Mouse (Mus musculus): Measurements from ENCODE around the gene Ank3.

Ank3 gene

GRCm38 (mm10) chr10:69548771-69549170 is 150.2 kb downstream of the Ank3 start:
- in situ Hi-C loops (cut with MboI; ENCODE audit: low pct_unique_long_range_greater_than_20kb in 1 of 2, low sequenced_read_pairs in 2 of 2, unreplicated experiment in 1 of 2) = no loop called here

- in situ Hi-C loops (cut with MboI; ENCODE audit: low pct_unique_long_range_greater_than_20kb in 1 of 2, low sequenced_read_pairs in 2 of 2, unreplicated experiment in 1 of 2) = no loop called here
These were observed 150.6 kb downstream of the Ank3 start for GRCm38 (mm10) chr10:69549221-69549620.

GRCm38 (mm10) chr10:69550824-69551223 is 152.3 kb downstream of the Ank3 start:
- in situ Hi-C loops (cut with MboI; ENCODE audit: low pct_unique_long_range_greater_than_20kb in 1 of 2, low sequenced_read_pairs in 2 of 2, unreplicated experiment in 1 of 2) = no loop called here

DNA sequence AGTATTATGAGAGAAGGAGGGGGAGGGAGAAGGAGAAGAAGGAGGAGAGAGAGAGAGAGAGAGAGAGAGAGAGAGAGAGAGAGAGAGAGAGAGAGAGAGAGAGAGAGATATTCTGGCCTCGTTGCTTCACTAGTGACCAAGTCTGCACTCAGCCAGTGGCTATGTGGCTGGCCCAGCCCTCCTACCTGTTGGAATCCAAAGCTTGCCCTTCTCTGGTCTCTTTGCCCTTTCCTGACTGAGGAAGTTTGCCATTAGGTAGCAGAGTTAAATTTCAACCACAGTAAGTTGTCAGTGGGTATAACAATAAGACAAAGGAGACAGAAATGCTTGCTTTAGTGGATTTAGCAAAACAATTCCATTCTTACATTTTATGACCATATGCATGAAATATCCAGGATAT is 154.5 kb downstream of the Ank3 start:
- in situ Hi-C loops (cut with MboI; ENCODE audit: low pct_unique_long_range_greater_than_20kb in 1 of 2, low sequenced_read_pairs in 2 of 2, unreplicated experiment in 1 of 2) = no loop called here

- in situ Hi-C loops (cut with MboI; ENCODE audit: low pct_unique_long_range_greater_than_20kb in 1 of 2, low sequenced_read_pairs in 2 of 2, unreplicated experiment in 1 of 2) = no loop called here
These were observed 157.0 kb downstream of the Ank3 start for GRCm38 (mm10) chr10:69555592-69555991.

DNA sequence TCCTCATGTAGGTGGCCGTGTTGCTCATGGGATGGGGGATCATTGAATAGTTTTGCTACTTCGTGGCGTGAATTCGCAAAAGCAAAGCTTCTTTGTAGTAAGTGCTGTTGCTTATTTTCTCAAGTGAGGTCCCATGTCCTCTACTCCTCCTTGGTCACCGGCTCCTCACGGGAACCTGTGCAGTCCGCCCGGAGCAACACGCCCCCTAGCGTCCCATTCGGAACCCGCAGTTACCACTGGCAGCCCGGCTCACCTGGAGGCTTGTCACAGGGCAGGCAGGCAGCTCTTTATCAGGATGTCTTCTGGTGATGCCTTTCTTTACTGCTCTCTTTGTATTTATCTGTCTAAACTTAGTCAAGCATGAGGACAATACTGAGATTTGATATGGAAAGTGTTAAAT is 157.7 kb downstream of the Ank3 start:
- in situ Hi-C loops (cut with MboI; ENCODE audit: low pct_unique_long_range_greater_than_20kb in 1 of 2, low sequenced_read_pairs in 2 of 2, unreplicated experiment in 1 of 2) = no loop called here

DNA sequence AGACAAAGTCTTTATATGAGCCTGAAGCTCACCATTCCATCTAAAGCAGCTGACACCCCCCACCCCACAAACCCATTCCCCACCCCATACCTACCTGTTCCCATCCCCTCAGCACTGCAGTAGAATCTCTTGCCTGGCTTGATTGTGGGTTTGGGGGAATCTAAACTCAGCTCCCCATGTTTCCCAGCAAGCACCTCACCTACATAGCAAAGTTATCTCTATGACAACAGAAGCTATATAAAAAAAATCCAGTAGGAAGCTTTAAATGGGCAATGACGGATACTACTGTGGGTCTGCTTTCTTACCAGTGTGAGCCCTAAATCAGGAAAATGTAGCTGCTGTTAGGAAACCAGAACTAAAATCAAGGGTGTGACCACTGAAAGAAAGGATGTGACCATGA is 161.7 kb downstream of the Ank3 start:
- in situ Hi-C loops (cut with MboI; ENCODE audit: low pct_unique_long_range_greater_than_20kb in 1 of 2, low sequenced_read_pairs in 2 of 2, unreplicated experiment in 1 of 2) = no loop called here

DNA sequence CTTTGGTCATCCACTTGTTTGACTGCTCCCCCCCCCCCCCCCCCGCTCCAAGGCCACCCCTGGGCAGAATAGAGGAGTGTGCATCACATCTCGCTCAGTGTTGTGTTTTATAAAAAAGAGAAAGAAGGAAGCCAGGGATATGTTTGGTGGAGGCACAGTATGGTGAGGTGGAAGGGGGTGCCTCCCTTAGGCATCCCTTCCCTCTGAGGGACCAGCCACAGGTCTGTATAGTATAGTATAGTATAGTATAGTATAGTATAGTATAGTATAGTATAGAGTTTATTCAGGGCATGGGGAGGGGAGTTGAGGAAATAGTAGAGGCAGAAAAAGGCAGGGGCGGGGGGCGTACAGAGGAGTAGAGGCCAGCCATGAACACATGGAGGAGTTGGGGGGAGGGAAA is 164.4 kb downstream of the Ank3 start:
- in situ Hi-C loops (cut with MboI; ENCODE audit: low pct_unique_long_range_greater_than_20kb in 1 of 2, low sequenced_read_pairs in 2 of 2, unreplicated experiment in 1 of 2) = no loop called here

DNA sequence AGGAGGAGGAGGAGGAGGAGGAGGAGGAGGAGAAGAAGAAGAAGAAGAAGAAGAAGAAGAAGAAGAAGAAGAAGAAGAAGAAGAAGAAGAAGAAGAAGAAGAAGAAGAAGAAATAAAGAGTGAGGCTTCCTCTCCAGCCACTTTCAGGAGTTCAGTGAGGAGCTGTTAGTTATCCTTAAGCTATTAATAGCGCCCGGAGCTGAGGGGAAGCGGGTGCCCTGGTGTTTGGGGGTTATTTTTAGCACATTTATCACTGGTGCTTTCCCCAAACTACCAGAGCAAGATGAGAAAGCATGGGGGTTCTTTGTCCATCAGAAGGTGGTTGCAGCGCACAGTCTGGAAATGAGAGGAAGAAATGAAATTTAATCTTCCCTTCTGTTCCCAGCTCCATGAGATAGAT is 166.5 kb downstream of the Ank3 start:
- in situ Hi-C loops (cut with MboI; ENCODE audit: low pct_unique_long_range_greater_than_20kb in 1 of 2, low sequenced_read_pairs in 2 of 2, unreplicated experiment in 1 of 2) = no loop called here

GRCm38 (mm10) chr10:69568976-69569375 is 170.4 kb downstream of the Ank3 start:
- in situ Hi-C loops (cut with MboI; ENCODE audit: low pct_unique_long_range_greater_than_20kb in 1 of 2, low sequenced_read_pairs in 2 of 2, unreplicated experiment in 1 of 2) = no loop called here

GRCm38 (mm10) chr10:69569740-69570139 is 171.2 kb downstream of the Ank3 start:
- in situ Hi-C loops (cut with MboI; ENCODE audit: low pct_unique_long_range_greater_than_20kb in 1 of 2, low sequenced_read_pairs in 2 of 2, unreplicated experiment in 1 of 2) = no loop called here

DNA sequence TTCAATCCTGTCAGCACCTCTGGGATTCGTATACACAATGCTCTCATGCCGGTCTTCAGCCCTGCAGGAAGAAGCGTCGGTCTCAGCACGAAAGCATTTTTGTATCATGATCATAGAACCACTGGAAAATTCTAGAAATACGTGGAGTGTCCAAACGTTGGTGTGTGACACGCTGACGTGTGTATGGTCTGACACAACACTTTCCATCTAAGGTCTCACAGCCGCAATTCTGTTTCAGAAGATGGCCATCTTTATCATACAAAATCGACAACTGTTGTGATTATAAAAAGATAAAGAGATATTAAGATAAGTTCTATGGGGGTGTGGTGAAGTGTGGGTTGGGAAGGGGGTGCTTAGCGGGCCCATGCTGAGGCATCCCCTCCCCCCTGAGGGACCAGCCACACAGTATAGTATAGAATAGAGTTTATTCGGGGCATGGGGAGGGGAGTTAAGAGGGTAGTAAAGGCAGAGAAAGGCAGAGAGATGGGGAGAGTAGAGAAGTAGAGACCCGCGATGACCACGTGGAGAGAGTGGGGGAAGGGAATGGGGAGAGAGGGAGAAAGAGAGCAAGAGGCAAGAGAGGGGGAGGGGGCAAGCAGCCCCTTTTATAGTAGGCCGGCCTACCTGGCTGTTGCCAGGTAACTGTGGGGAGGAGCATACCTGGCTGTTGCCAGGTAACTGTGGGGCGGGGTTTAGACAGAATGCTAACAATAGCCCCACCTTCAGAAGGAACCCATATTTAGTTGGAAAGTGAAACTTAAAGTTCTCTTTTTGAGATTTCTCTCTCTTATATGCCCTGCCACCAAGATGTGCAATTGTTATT is 172.1 kb downstream of the Ank3 start:
- in situ Hi-C loops (cut with MboI; ENCODE audit: low pct_unique_long_range_greater_than_20kb in 1 of 2, low sequenced_read_pairs in 2 of 2, unreplicated experiment in 1 of 2) = no loop called here

- in situ Hi-C loops (cut with MboI; ENCODE audit: low pct_unique_long_range_greater_than_20kb in 1 of 2, low sequenced_read_pairs in 2 of 2, unreplicated experiment in 1 of 2) = no loop called here
These were observed 172.8 kb downstream of the Ank3 start for GRCm38 (mm10) chr10:69571422-69571821.

DNA sequence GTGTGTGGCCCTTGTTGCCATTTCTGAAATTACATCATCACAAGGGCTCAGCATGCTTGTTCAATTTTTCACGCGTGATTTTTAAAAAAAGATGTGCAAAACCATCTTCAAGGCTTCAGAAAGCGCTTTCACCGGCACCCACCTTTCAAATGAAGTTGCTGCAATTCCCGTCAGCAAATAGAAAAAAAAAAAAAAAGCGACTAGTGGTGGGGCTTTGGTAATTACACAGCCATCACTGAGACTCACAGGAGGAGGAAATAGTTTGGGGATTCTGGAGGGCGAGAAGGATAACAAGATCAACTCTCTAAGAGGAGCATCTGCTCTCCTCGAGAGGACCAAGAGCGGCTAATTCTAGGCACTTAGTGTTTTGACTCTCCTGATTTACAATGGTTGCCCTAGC is 173.4 kb downstream of the Ank3 start:
- in situ Hi-C loops (cut with MboI; ENCODE audit: low pct_unique_long_range_greater_than_20kb in 1 of 2, low sequenced_read_pairs in 2 of 2, unreplicated experiment in 1 of 2) = no loop called here

DNA sequence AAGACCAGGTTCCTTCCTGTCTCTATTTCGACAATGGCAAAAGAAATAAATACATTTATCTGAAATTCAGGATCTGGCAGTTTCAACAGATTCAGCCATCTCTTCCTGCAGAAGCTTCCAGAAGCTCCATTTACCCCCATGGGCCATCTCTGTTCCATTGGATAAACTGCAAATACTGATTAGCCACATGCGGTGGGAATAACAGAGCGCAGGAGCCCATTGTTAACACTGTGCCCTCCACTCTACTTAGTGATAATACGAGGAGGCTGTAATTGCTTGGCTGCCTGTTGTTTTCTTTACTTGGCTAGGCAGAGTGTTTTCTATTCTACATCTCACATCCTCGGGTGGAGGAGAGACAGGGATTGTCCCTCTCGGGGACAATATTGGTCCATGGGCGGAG is 174.5 kb downstream of the Ank3 start:
- in situ Hi-C loops (cut with MboI; ENCODE audit: low pct_unique_long_range_greater_than_20kb in 1 of 2, low sequenced_read_pairs in 2 of 2, unreplicated experiment in 1 of 2) = no loop called here

GRCm38 (mm10) chr10:69573746-69574145 is 175.2 kb downstream of the Ank3 start:
- in situ Hi-C loops (cut with MboI; ENCODE audit: low pct_unique_long_range_greater_than_20kb in 1 of 2, low sequenced_read_pairs in 2 of 2, unreplicated experiment in 1 of 2) = no loop called here

DNA sequence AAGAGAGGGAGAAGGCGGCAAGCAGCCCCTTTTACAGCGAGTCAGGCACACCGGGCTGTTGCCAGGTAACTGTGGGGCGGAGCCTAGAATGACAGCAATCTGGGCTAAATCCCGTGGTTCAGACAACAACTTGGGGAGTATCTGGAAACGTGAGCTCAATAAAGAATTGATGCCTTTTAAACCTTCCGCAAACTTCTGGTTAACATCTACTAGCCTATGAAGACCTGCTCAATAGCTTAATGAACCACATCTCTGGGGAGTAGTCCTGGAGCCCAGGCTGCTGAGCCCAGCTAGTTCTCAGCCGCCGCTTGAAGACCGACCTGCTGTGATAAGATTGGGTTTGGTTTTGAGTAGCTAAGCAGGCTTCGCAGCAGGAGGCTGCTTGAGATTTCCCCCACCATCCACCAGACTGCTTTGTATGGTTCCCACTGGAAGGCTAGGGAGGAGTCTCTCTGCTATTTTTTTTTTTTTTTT is 175.7 kb downstream of the Ank3 start:
- in situ Hi-C loops (cut with MboI; ENCODE audit: low pct_unique_long_range_greater_than_20kb in 1 of 2, low sequenced_read_pairs in 2 of 2, unreplicated experiment in 1 of 2) = no loop called here

DNA sequence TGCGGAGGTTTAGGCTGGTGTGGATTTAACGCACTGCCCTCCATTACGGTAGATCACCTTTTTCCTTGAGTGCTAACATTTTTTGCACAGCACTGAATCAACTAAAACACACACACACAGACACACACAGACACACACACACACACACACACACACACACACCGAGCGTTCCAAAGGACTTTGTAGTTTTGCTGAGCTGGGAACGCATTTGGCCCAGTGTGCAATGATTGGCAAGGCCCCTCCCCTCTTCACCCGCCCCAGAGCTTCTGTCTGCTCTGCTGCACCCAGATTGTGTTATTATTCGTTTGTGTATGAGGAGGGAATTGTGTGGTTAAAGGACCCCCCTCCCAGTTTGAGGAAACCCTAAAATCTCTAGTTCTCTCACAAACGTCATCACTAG is 176.3 kb downstream of the Ank3 start:
- in situ Hi-C loops (cut with MboI; ENCODE audit: low pct_unique_long_range_greater_than_20kb in 1 of 2, low sequenced_read_pairs in 2 of 2, unreplicated experiment in 1 of 2) = no loop called here

- in situ Hi-C loops (cut with MboI; ENCODE audit: low pct_unique_long_range_greater_than_20kb in 1 of 2, low sequenced_read_pairs in 2 of 2, unreplicated experiment in 1 of 2) = no loop called here
These were observed 176.9 kb downstream of the Ank3 start for GRCm38 (mm10) chr10:69575451-69575850.

- in situ Hi-C loops (cut with MboI; ENCODE audit: low pct_unique_long_range_greater_than_20kb in 1 of 2, low sequenced_read_pairs in 2 of 2, unreplicated experiment in 1 of 2) = no loop called here
These were observed 177.7 kb downstream of the Ank3 start for GRCm38 (mm10) chr10:69576264-69576663.

Measured in mouse embryonic stem cell (cell line).